Mouse (Mus musculus) lung, postnatal 0 days (tissue): ENCODE measurements around the gene Mcfd2. TPM values are rescaled to one million over a fixed set of nuclear protein-coding genes. Genes with fewer than 3 reads are reported as not detected.

Experiments used
- ATAC-seq: fragments of 200-750 bp; cut with Nextera tagmentation; 2 replicates; pipeline ENCODE4 v1.8.0; 2017; ENCODE audit warnings: moderate library complexity
- DNase-seq: peaks from one replicate; pipeline ENCODE4 v3.0.0-alpha.2; 2016; ENCODE audit warnings: low spot score
- H3K27ac ChIP-seq: fragments of 300-500 bp; sonication (generic); 2 replicates; pipeline ENCODE4 v1.5.1; 2014; ENCODE audit warnings: antibody characterized with exemption, mild to moderate bottlenecking, low read length, mixed read lengths
- H3K27me3 ChIP-seq: fragments of 300-500 bp; sonication (generic); replicated peaks from 2 replicates; pipeline ENCODE4 v1.6.1; 2014; ENCODE audit warnings: low read length, mixed read lengths; ENCODE audit not compliant: insufficient read depth
- H3K36me3 ChIP-seq: fragments of 300-500 bp; sonication (generic); 2 replicates; pipeline ENCODE4 v1.6.1; 2014; ENCODE audit warnings: low read length, mixed read lengths; ENCODE audit not compliant: insufficient read depth
- H3K4me1 ChIP-seq: fragments of 300-500 bp; sonication (generic); 2 replicates; pipeline ENCODE4 v1.6.1; 2014; ENCODE audit warnings: antibody characterized with exemption, low read depth, low read length, mixed read lengths; ENCODE audit not compliant: insufficient read depth
- H3K4me2 ChIP-seq: fragments of 300-500 bp; sonication (generic); replicated peaks from 2 replicates; pipeline ENCODE4 v1.6.1; 2014; ENCODE audit warnings: low read depth, mild to moderate bottlenecking, low read length, moderate library complexity, mixed read lengths
- H3K4me3 ChIP-seq: fragments of 300-500 bp; sonication (generic); 2 replicates; pipeline ENCODE4 v1.5.1; 2014; ENCODE audit warnings: low read depth, low read length
- H3K9ac ChIP-seq: fragments of 300-500 bp; sonication (generic); replicated peaks from 2 replicates; pipeline ENCODE4 v1.6.1; 2014; ENCODE audit warnings: low read depth, mild to moderate bottlenecking
- H3K9me3 ChIP-seq: fragments of 300-500 bp; sonication (generic); 2 replicates; pipeline ENCODE4 v1.6.1; 2016; ENCODE audit warnings: low read length, mixed read lengths
- CTCF ChIP-seq: IDR thresholded peaks from 2 replicates; pipeline ENCODE4 v1.5.1; 2016; ENCODE audit warnings: antibody characterized with exemption, mild to moderate bottlenecking
- EP300 ChIP-seq: IDR thresholded peaks from 2 replicates; pipeline ENCODE4 v1.6.1; 2016; ENCODE audit warnings: antibody characterized with exemption, mild to moderate bottlenecking, control low read depth
- WGBS: fragments of 180-500 bp; shearing (Covaris S2); extraction: QIAGEN DNeasy Blood & Tissue Kit; methylation state at CpG from one replicate; pipeline ENCODE4 v1.1.7; 2014; 5-methylcytosine and 5-hydroxymethylcytosine counted together
- polyA plus RNA-seq: library from polyadenylated mRNA; unstranded; fragments of >200 nt; fragmentation: Nextera tagmentation; extraction: Ambion mirVana; gene quantifications from 2 replicates; pipeline ENCODE4 v1.2.1, GENCODE M21; 2015

The Mcfd2 gene
- polyA plus RNA-seq, 1 experiment from 2014 or later, result 145 TPM

DNA sequence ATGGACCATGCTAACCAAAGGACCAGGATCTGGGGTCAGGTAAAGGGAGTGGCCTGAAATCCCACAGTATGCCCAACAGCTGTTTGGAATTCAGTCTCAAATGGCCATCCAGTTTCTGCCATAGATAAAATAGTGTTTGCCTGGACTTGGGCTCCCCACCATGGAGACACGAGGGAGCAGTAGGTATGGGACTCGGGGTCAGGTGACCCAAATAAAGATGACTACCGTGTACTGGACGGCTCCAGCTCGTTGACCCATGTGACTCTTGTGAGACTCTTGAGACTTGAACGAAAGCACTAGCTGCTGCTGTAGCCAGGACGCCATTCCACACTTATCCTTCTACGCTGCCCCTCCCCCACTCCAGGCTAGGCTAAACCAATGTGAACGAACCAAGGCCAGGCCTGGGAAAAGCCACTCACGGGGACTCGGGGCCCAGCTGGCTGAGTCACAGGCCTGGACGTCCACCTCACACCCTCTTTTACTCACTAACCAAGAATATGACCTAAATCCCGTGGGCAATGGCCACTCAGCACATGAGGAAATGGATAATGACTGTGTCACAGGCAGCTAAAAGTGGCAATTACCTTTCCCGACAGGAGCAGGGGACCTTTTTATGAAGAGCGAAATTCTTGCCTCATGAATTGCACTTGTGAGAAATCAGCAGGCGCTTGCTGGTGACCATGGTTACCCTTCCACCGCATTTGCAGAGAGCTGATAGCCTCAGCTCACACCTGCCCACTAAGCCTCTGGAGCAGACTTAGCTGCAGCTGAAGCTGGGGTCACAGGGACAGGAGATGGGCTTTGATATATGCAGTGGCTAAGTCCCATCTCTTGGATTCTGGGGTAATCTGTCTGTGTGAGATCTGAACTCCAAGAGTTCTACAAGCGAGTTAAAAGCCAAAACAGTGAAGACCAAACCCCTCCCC, 28.7 kb downstream of the Mcfd2 start:
- no peak overlapping the region for H3K4me3 ChIP-seq
- no peaks in the 10 kb centered on the region for H3K9me3 ChIP-seq
- no peaks in the 10 kb centered on the region for H3K4me1 ChIP-seq
- no peaks in the 10 kb centered on the region for H3K36me3 ChIP-seq
- 42% methylated on average over 18 of the region's 18 CpGs for WGBS
- H3K27ac ChIP-seq, result 0 out of 2 replicates have a peak overlapping the region, but pooled peaks have one; percentile 32
- ATAC-seq (peak; percentile 92), DNase-seq (peak; percentile 90)
- no peaks in the 10 kb centered on the region for H3K27me3 ChIP-seq
- no peak overlapping the region for H3K9ac ChIP-seq
- TF ChIP-seq CTCF (no peak; the same call in 1 of the 2 replicates), EP300 (peak; percentile 85)
- H3K4me2 ChIP-seq, result no peak overlapping the region

DNA sequence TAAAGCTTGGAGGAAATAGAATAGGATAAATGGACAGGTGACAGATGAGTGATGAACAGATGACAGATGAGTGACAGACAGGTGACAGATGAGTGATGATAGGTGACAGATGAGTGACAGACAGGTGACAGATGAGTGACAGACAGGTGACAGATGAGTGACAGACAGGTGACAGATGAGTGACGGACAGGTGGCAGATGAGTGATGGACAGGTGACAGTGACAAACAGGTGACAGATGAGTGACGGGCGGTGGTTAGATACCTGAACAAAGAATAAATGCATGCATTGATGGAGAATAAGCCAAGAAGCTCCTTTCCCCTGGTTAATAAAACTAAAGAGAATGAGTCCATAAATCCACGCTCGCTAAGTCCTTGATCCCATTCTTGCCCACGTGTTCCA, 30.7 kb downstream of the Mcfd2 start:
- H3K4me2 ChIP-seq, result no peak overlapping the region
- no peak overlapping the region for H3K4me3 ChIP-seq
- H3K9ac ChIP-seq, result no peak overlapping the region
- H3K4me1 ChIP-seq, result no peaks in the 10 kb centered on the region
- no peak for DNase-seq
- no peaks in the 10 kb centered on the region for H3K9me3 ChIP-seq
- ATAC-seq, result no peak
- H3K27me3 ChIP-seq, result no peaks in the 10 kb centered on the region
- H3K36me3 ChIP-seq, result no peaks in the 10 kb centered on the region
- TF ChIP-seq EP300 (no peak), CTCF (no peak)
- H3K27ac ChIP-seq, result no peak overlapping the region
- 94% methylated on average over 6 of the region's 6 CpGs for WGBS

DNA sequence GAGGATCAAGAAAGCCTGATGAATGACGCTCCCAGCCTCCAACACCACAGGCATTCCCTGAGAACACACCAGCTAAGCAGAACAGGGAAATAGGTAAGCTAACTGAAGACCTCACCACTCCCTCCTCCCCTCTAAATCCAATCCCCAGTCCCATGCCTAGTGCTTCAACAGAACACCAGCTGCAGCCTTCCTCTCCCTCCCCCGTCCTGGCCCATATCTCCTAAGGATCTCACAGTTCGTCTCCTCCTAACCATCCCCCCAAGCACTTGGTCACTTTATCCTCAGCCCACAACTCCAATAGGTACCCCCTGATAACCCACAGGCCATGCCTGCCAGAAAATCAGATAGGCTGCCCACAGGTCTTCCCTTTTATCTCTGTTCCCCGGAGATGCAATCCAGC, 37.9 kb downstream of the Mcfd2 start:
- no peak for DNase-seq
- H3K9ac ChIP-seq, result no peak overlapping the region
- ATAC-seq, result no peak
- no peak overlapping the region for H3K4me3 ChIP-seq
- WGBS, result 50% methylated on average over 4 of the region's 4 CpGs
- no peaks in the 10 kb centered on the region for H3K27me3 ChIP-seq
- no peak overlapping the region for H3K4me2 ChIP-seq
- no peak for TF ChIP-seq CTCF
- TF ChIP-seq EP300, result no peak
- H3K4me1 ChIP-seq, result no peaks in the 10 kb centered on the region
- no peak overlapping the region for H3K27ac ChIP-seq
- H3K36me3 ChIP-seq, result no peaks in the 10 kb centered on the region
- no peaks in the 10 kb centered on the region for H3K9me3 ChIP-seq

DNA sequence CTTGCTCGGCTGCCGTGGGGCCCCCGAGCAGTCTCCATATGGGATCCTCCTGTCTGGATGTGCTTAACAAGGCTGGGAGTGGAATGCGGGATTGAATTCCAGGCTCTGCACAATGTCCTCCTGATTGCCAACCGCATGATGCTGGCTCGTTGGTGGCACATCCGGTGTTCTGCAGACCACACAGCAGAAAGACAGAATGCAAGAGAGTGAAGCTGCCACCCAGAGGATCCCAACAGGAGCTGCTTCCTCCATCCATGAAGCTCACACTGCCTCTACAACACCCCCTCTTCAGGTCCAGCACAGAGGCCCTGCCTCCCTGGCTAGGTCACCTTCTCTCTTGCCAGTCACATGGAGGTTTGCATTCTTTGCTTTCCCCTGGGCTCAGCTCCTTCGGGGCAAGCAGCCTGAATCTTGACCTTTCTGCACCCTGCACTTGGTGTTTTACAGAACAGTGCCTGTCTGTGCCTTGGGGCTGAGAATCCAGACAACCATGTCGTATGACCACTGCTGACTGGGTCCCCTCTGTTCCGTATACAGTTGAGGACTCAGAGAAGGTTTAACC, 39.6 kb downstream of the Mcfd2 start:
- no peaks in the 10 kb centered on the region for H3K9me3 ChIP-seq
- no peaks in the 10 kb centered on the region for H3K36me3 ChIP-seq
- H3K9ac ChIP-seq, result no peak overlapping the region
- DNase-seq, result peak; percentile 13
- H3K27me3 ChIP-seq, result no peaks in the 10 kb centered on the region
- no peaks in the 10 kb centered on the region for H3K4me1 ChIP-seq
- no peak overlapping the region for H3K27ac ChIP-seq
- no peak for TF ChIP-seq EP300
- TF ChIP-seq CTCF, result peak; percentile 45
- 58% methylated on average over 10 of the region's 10 CpGs for WGBS
- no peak overlapping the region for H3K4me3 ChIP-seq
- no peak overlapping the region for H3K4me2 ChIP-seq
- ATAC-seq, result no peak

DNA sequence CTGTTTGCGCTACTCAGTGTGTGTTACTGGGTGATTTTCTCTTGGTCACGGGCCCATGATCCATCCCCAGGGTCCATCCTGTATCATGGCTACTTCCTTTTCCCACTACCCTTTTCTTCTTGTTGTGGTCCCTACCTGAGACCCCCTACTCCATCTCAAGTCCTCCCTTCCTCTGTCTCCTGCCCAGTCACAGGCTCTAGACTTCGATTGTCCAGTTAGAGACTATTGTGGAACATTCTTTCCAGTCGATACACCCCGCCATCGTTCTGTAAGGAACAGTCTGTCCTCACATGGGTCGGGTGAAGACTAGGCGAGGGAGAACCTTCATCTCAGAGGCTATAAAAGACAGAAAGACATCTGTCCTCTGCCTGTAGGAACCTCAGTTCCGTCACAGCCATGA, 40.4 kb downstream of the Mcfd2 start:
- ATAC-seq (no peak), DNase-seq (no peak)
- Histone ChIP-seq H3K4me1 (no peaks in the 10 kb centered on the region), H3K9ac (no peak overlapping the region), H3K36me3 (no peaks in the 10 kb centered on the region), H3K27me3 (no peaks in the 10 kb centered on the region), H3K4me2 (no peak overlapping the region), H3K9me3 (no peaks in the 10 kb centered on the region), H3K27ac (no peak overlapping the region), H3K4me3 (no peak overlapping the region)
- 90% methylated on average over 9 of the region's 9 CpGs for WGBS
- TF ChIP-seq CTCF, result no peak
- no peak for TF ChIP-seq EP300

DNA sequence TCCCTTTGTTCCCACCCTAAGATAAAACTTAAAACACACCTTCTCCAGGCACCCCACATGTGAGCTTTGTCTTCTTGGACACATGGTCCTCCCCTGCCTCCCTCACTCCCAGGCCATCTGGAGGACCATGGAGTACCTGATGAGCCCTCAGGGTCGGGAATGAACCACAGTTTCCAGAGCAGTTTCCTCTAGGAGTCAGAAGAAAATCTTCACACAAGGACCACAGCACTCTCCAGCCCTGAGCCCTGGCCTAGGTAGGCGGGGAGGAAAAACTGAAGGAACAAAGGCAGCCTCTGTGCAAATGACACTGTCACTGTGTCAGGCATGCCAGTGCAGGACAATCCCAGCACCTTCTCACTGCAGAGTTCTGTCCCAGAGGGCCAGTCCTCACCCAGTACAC, 41.3 kb downstream of the Mcfd2 start:
- 51% methylated on average over 2 of the region's 2 CpGs for WGBS
- ATAC-seq, result no peak
- no peaks in the 10 kb centered on the region for H3K9me3 ChIP-seq
- no peaks in the 10 kb centered on the region for H3K27me3 ChIP-seq
- no peak for TF ChIP-seq EP300
- TF ChIP-seq CTCF, result no peak
- H3K27ac ChIP-seq, result no peak overlapping the region
- no peaks in the 10 kb centered on the region for H3K4me1 ChIP-seq
- no peak for DNase-seq
- H3K4me2 ChIP-seq, result no peak overlapping the region
- no peaks in the 10 kb centered on the region for H3K36me3 ChIP-seq
- H3K9ac ChIP-seq, result no peak overlapping the region
- no peak overlapping the region for H3K4me3 ChIP-seq
